Mouse (Mus musculus): Measurements from ENCODE around the gene Slc2a5. TPM values are rescaled to one million over a fixed set of nuclear protein-coding genes. Genes with fewer than 3 reads are reported as not detected.

Slc2a5 gene
- total and polyA plus RNA-seq, 2 experiments from 2014 or later, result 0.42 TPM; not detected in 1

GRCm38 (mm10) chr4:150093560-150094462 is 25.3 kb upstream of the Slc2a5 start:
- WGBS, result 58% methylated on average over 12 of the region's 12 CpGs
- H3K27me3 ChIP-seq (ENCODE audit: control insufficient read depth, insufficient read depth, low read length), result no peaks in the 10 kb centered on the region
- H3K4me2 ChIP-seq (ENCODE audit: low read depth, low read length), result no peak overlapping the region
- TF ChIP-seq EP300 (IDR thresholded peaks at IDR 0.05; ENCODE audit: low read depth), result no peak
- H3K4me1 ChIP-seq (ENCODE audit: control insufficient read depth, insufficient read depth), result peaks cover 33% of the 10 kb centered on the region
- DNase-seq (ENCODE audit: low spot score) (no peak), ATAC-seq (ENCODE audit: insufficient read depth, low read depth) (no peak)
- 0 out of 2 replicates have a peak overlapping the region, but pooled peaks have one; percentile 15 for H3K9ac ChIP-seq (replicated peaks; ENCODE audit: low read depth, low read length)
- peak overlapping the region; percentile 11; the same call in 1 of the 2 replicates for H3K27ac ChIP-seq (ENCODE audit: low read depth)
- no peaks in the 10 kb centered on the region for H3K9me3 ChIP-seq (replicated peaks; ENCODE audit: control insufficient read depth, low read length)
- H3K4me3 ChIP-seq (ENCODE audit: low read depth, low read length), result no peak overlapping the region
- H3K36me3 ChIP-seq (replicated peaks; ENCODE audit: control insufficient read depth, insufficient read depth, low read length), result no peaks in the 10 kb centered on the region

- Histone ChIP-seq H3K4me3 (ENCODE audit: low read depth, low read length) (no peak overlapping the region), H3K4me2 (ENCODE audit: low read depth, low read length) (no peak overlapping the region), H3K4me1 (ENCODE audit: control insufficient read depth, insufficient read depth) (peaks cover 28% of the 10 kb centered on the region), H3K9ac (replicated peaks; ENCODE audit: low read depth, low read length) (peak overlapping the region; percentile 15; the same call in 1 of the 2 replicates), H3K27ac (ENCODE audit: low read depth) (peak overlapping the region; percentile 11; the same call in 1 of the 2 replicates), H3K9me3 (replicated peaks; ENCODE audit: control insufficient read depth, low read length) (no peaks in the 10 kb centered on the region), H3K36me3 (replicated peaks; ENCODE audit: control insufficient read depth, insufficient read depth, low read length) (peaks cover 2% of the 10 kb centered on the region), H3K27me3 (ENCODE audit: control insufficient read depth, insufficient read depth, low read length) (no peaks in the 10 kb centered on the region)
- no peak for DNase-seq (ENCODE audit: low spot score)
- TF ChIP-seq CTCF (IDR thresholded peaks at IDR 0.05; ENCODE audit: low read depth) (no peak), EP300 (IDR thresholded peaks at IDR 0.05; ENCODE audit: low read depth) (no peak)
- ATAC-seq (ENCODE audit: insufficient read depth, low read depth), result no peak
- whole genome bisulfite sequencing, result 72% methylated on average over 5 of the region's 5 CpGs
These were observed 24.7 kb upstream of the Slc2a5 start for GRCm38 (mm10) chr4:150094463-150094789.

- DNase-seq (ENCODE audit: low spot score) (no peak), ATAC-seq (ENCODE audit: insufficient read depth, low read depth) (no peak)
- H3K27me3 ChIP-seq (ENCODE audit: control insufficient read depth, insufficient read depth, low read length), result no peaks in the 10 kb centered on the region
- 82% methylated on average over 7 of the region's 7 CpGs for WGBS
- H3K4me1 ChIP-seq (ENCODE audit: control insufficient read depth, insufficient read depth), result peaks cover 17% of the 10 kb centered on the region; the same call in 1 of the 2 replicates
- H3K4me2 ChIP-seq (ENCODE audit: low read depth, low read length), result no peak overlapping the region
- TF ChIP-seq EP300 (IDR thresholded peaks at IDR 0.05; ENCODE audit: low read depth) (no peak), CTCF (IDR thresholded peaks at IDR 0.05; ENCODE audit: low read depth) (no peak)
- H3K4me3 ChIP-seq (ENCODE audit: low read depth, low read length), result no peak overlapping the region
- no peaks in the 10 kb centered on the region for H3K9me3 ChIP-seq (replicated peaks; ENCODE audit: control insufficient read depth, low read length)
- peaks cover 13% of the 10 kb centered on the region for H3K36me3 ChIP-seq (replicated peaks; ENCODE audit: control insufficient read depth, insufficient read depth, low read length)
- no peak overlapping the region for H3K9ac ChIP-seq (replicated peaks; ENCODE audit: low read depth, low read length)
- no peak overlapping the region for H3K27ac ChIP-seq (ENCODE audit: low read depth)
These were observed 22.8 kb upstream of the Slc2a5 start for GRCm38 (mm10) chr4:150096309-150096708.

GRCm38 (mm10) chr4:150097847-150098246 is 21.2 kb upstream of the Slc2a5 start:
- Histone ChIP-seq H3K27me3 (ENCODE audit: control insufficient read depth, insufficient read depth, low read length) (no peaks in the 10 kb centered on the region), H3K9me3 (replicated peaks; ENCODE audit: control insufficient read depth, low read length) (no peaks in the 10 kb centered on the region), H3K4me1 (ENCODE audit: control insufficient read depth, insufficient read depth) (peaks cover 13% of the 10 kb centered on the region; the same call in 1 of the 2 replicates), H3K4me2 (ENCODE audit: low read depth, low read length) (no peak overlapping the region), H3K9ac (replicated peaks; ENCODE audit: low read depth, low read length) (no peak overlapping the region), H3K4me3 (ENCODE audit: low read depth, low read length) (no peak overlapping the region), H3K27ac (ENCODE audit: low read depth) (no peak overlapping the region), H3K36me3 (replicated peaks; ENCODE audit: control insufficient read depth, insufficient read depth, low read length) (peaks cover 22% of the 10 kb centered on the region)
- TF ChIP-seq EP300 (IDR thresholded peaks at IDR 0.05; ENCODE audit: low read depth) (no peak), CTCF (IDR thresholded peaks at IDR 0.05; ENCODE audit: low read depth) (no peak)
- 89% methylated on average over 4 of the region's 4 CpGs for WGBS
- ATAC-seq (ENCODE audit: insufficient read depth, low read depth), result no peak
- no peak for DNase-seq (ENCODE audit: low spot score)

GRCm38 (mm10) chr4:150098880-150099279 is 20.2 kb upstream of the Slc2a5 start:
- H3K4me2 ChIP-seq (ENCODE audit: low read depth, low read length), result no peak overlapping the region
- H3K4me3 ChIP-seq (ENCODE audit: low read depth, low read length), result no peak overlapping the region
- DNase-seq (ENCODE audit: low spot score) (peak; percentile 46), ATAC-seq (ENCODE audit: insufficient read depth, low read depth) (peak; percentile 55)
- H3K4me1 ChIP-seq (ENCODE audit: control insufficient read depth, insufficient read depth), result 0 out of 2 replicates have a peak, but pooled peaks cover 6% of the 10 kb centered on the region
- H3K9me3 ChIP-seq (replicated peaks; ENCODE audit: control insufficient read depth, low read length), result no peaks in the 10 kb centered on the region
- H3K27ac ChIP-seq (ENCODE audit: low read depth), result no peak overlapping the region
- 16% methylated on average over 10 of the region's 10 CpGs for WGBS
- peaks cover 32% of the 10 kb centered on the region for H3K36me3 ChIP-seq (replicated peaks; ENCODE audit: control insufficient read depth, insufficient read depth, low read length)
- no peak overlapping the region for H3K9ac ChIP-seq (replicated peaks; ENCODE audit: low read depth, low read length)
- TF ChIP-seq EP300 (IDR thresholded peaks at IDR 0.05; ENCODE audit: low read depth) (no peak), CTCF (IDR thresholded peaks at IDR 0.05; ENCODE audit: low read depth) (peak; percentile 95)
- no peaks in the 10 kb centered on the region for H3K27me3 ChIP-seq (ENCODE audit: control insufficient read depth, insufficient read depth, low read length)
